In genomic region chr2:16534566-16534965, GRCm38 (mm10) we compare ENCODE assay signal across 28 mouse cellular contexts.
"Had no signal": no experiment of that assay in that cellular context is flagged by ENCODE, and none has a peak within 500 bp of the region (broad histone marks: within the 10 kb centered on the region; RNA-seq: fewer than 3 reads in every experiment).

No protein-coding gene starts in this region.

- ATAC-seq: forebrain, embryonic 13.5 days; forebrain, embryonic 14.5 days; forebrain, embryonic 15.5 days; forebrain, embryonic 16.5 days; forebrain, postnatal 0 days had no signal

- H3K9me3 ChIP-seq: embryonic facial prominence, embryonic 10.5 days; embryonic facial prominence, embryonic 12.5 days; embryonic facial prominence, embryonic 13.5 days; embryonic facial prominence, embryonic 15.5 days; forebrain, embryonic 10.5 days; forebrain, embryonic 12.5 days; forebrain, embryonic 13.5 days; forebrain, embryonic 15.5 days had no signal

- H3K27ac ChIP-seq: embryonic facial prominence, embryonic 10.5 days; embryonic facial prominence, embryonic 12.5 days; embryonic facial prominence, embryonic 13.5 days; embryonic facial prominence, embryonic 15.5 days; forebrain, embryonic 10.5 days; forebrain, embryonic 12.5 days; forebrain, embryonic 13.5 days; forebrain, embryonic 15.5 days; gastrocnemius, adult 2 months; heart, adult 2 months had no signal

- H3K4me3 ChIP-seq: embryonic facial prominence, embryonic 10.5 days; embryonic facial prominence, embryonic 12.5 days; embryonic facial prominence, embryonic 13.5 days; embryonic facial prominence, embryonic 15.5 days; erythroblast, embryonic 14.5 days; forebrain, embryonic 10.5 days; forebrain, embryonic 12.5 days; forebrain, embryonic 13.5 days; forebrain, embryonic 15.5 days; gastrocnemius, adult 2 months; heart, adult 2 months had no signal

- DNase-seq: cerebellum, adult 8-10 months; cerebellum, adult 9-10 months; cerebellum, adult 9-11 months; cerebellum, postnatal 10 days; cerebellum, postnatal 14 days; cerebellum, postnatal 25 days; cerebellum, postnatal 36 days; embryo, embryonic 11 days; forebrain, postnatal 0 days; gastrocnemius, adult 2 months; gastrocnemius, postnatal 10 days; gastrocnemius, postnatal 14 days; gastrocnemius, postnatal 25 days; gastrocnemius, postnatal 36 days; heart, adult 11 months; heart, adult 18-20 months; heart, adult 2 months had no signal

- H3K27me3 ChIP-seq: embryonic facial prominence, embryonic 12.5 days; embryonic facial prominence, embryonic 13.5 days; embryonic facial prominence, embryonic 15.5 days; forebrain, embryonic 12.5 days; forebrain, embryonic 13.5 days; forebrain, embryonic 15.5 days had no signal

- H3K4me1 ChIP-seq: embryonic facial prominence, embryonic 10.5 days; embryonic facial prominence, embryonic 12.5 days; embryonic facial prominence, embryonic 13.5 days; embryonic facial prominence, embryonic 15.5 days; forebrain, embryonic 12.5 days; forebrain, embryonic 13.5 days; forebrain, embryonic 15.5 days had no signal

- H3K36me3 ChIP-seq: embryonic facial prominence, embryonic 10.5 days; embryonic facial prominence, embryonic 12.5 days; embryonic facial prominence, embryonic 13.5 days; embryonic facial prominence, embryonic 15.5 days; forebrain, embryonic 10.5 days; forebrain, embryonic 12.5 days; forebrain, embryonic 15.5 days had no signal

- H3K9ac ChIP-seq: embryonic facial prominence, embryonic 12.5 days; embryonic facial prominence, embryonic 13.5 days; embryonic facial prominence, embryonic 15.5 days; forebrain, embryonic 12.5 days; forebrain, embryonic 13.5 days; forebrain, embryonic 15.5 days; forebrain, postnatal 0 days had no signal

- H3K4me2 ChIP-seq: embryonic facial prominence, embryonic 12.5 days; embryonic facial prominence, embryonic 13.5 days; embryonic facial prominence, embryonic 15.5 days; forebrain, embryonic 12.5 days; forebrain, embryonic 13.5 days; forebrain, embryonic 15.5 days had no signal
